Mouse (Mus musculus) lung, embryonic 14.5 days (tissue): ENCODE measurements at regions not wholly inside any gene's neighbourhood (a gene's known extent, or its start where the extent isn't known, plus 50 kb on each side); places are given as distances from the start of the nearest gene placed in this dataset.

Source experiments
- ATAC-seq: fragments of 200-750 bp; cut with Nextera tagmentation; 2 replicates; pipeline ENCODE4 v1.8.0; 2017; ENCODE audit warnings: mild to moderate bottlenecking, moderate TSS enrichment, moderate library complexity; ENCODE audit not compliant: insufficient read depth
- DNase-seq: peaks from one replicate; pipeline ENCODE4 v3.0.0-alpha.2; 2015
- H3K27ac ChIP-seq: fragments of 300-500 bp; sonication (generic); 2 replicates; pipeline ENCODE4 v1.5.1; 2014; ENCODE audit warnings: low read depth, mild to moderate bottlenecking, moderate library complexity
- H3K27me3 ChIP-seq: fragments of 300-500 bp; sonication (generic); 2 replicates; pipeline ENCODE4 v1.6.1; 2014; ENCODE audit warnings: low read length, control low read depth; ENCODE audit not compliant: insufficient read depth
- H3K36me3 ChIP-seq: fragments of 300-500 bp; sonication (generic); 2 replicates; pipeline ENCODE4 v1.6.1; 2014; ENCODE audit warnings: control low read depth; ENCODE audit not compliant: insufficient read depth
- H3K4me1 ChIP-seq: fragments of 300-500 bp; sonication (generic); 2 replicates; pipeline ENCODE4 v1.6.1; 2014; ENCODE audit warnings: antibody characterized with exemption, control low read depth; ENCODE audit not compliant: insufficient read depth
- H3K4me2 ChIP-seq: fragments of 300-500 bp; sonication (generic); 2 replicates; pipeline ENCODE4 v1.6.1; 2014; ENCODE audit warnings: mild to moderate bottlenecking
- H3K4me3 ChIP-seq: fragments of 300-500 bp; sonication (generic); 2 replicates; pipeline ENCODE4 v1.5.1; 2014; ENCODE audit warnings: low read depth, low read length
- H3K9ac ChIP-seq: fragments of 300-500 bp; sonication (generic); 2 replicates; pipeline ENCODE4 v1.6.1; 2014
- H3K9me3 ChIP-seq: fragments of 300-500 bp; sonication (generic); 2 replicates; pipeline ENCODE4 v1.6.1; 2016; ENCODE audit warnings: low read depth, low read length, control low read depth
- CTCF ChIP-seq: IDR thresholded peaks from 2 replicates; pipeline ENCODE4 v1.5.1; 2016; ENCODE audit warnings: antibody characterized with exemption, low read depth
- WGBS: fragments of 180-500 bp; shearing (Covaris S2); extraction: QIAGEN DNeasy Blood & Tissue Kit; methylation state at CpG from one replicate; pipeline ENCODE4 v1.1.7; 2014; 5-methylcytosine and 5-hydroxymethylcytosine counted together

GRCm38 (mm10) chr16:93207675-93208074 is 381.7 kb upstream of the Runx1 start:
- TF ChIP-seq CTCF = no peak
- 80% methylated on average over 3 of the region's 3 CpGs for WGBS
- H3K27me3 ChIP-seq = no peaks in the 10 kb centered on the region
- no peak for ATAC-seq
- no peaks in the 10 kb centered on the region for H3K4me1 ChIP-seq
- no peak overlapping the region for H3K4me2 ChIP-seq
- H3K27ac ChIP-seq = no peak overlapping the region
- no peak overlapping the region for H3K4me3 ChIP-seq
- no peaks in the 10 kb centered on the region for H3K36me3 ChIP-seq
- H3K9ac ChIP-seq = no peak overlapping the region
- no peaks in the 10 kb centered on the region for H3K9me3 ChIP-seq
- no peak for DNase-seq

DNA sequence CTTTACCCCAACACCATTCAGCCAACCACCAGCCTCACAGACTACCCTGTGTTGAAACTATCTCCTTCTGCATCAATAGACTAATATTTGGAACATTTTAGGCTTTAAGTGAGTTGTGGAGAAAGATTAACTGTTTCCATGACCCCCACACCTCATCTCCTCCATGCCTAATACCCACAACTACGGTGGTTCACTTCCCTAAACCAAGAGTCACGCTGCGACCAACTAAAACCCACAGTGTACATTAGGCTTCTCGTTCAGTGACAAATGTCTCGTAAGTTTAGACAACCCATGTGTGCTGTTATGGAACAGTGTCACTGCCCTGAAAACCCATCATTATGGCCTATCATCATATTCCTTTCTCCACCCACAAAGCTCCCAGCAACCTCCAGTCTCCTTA is 381.3 kb upstream of the Runx1 start:
- H3K27ac ChIP-seq = no peak overlapping the region
- no peak for TF ChIP-seq CTCF
- WGBS = 83% methylated on average over 5 of the region's 5 CpGs
- no peaks in the 10 kb centered on the region for H3K36me3 ChIP-seq
- DNase-seq = no peak
- no peak overlapping the region for H3K4me2 ChIP-seq
- H3K4me1 ChIP-seq = no peaks in the 10 kb centered on the region
- H3K9ac ChIP-seq = no peak overlapping the region
- ATAC-seq = no peak
- H3K27me3 ChIP-seq = no peaks in the 10 kb centered on the region
- no peak overlapping the region for H3K4me3 ChIP-seq
- no peaks in the 10 kb centered on the region for H3K9me3 ChIP-seq

DNA sequence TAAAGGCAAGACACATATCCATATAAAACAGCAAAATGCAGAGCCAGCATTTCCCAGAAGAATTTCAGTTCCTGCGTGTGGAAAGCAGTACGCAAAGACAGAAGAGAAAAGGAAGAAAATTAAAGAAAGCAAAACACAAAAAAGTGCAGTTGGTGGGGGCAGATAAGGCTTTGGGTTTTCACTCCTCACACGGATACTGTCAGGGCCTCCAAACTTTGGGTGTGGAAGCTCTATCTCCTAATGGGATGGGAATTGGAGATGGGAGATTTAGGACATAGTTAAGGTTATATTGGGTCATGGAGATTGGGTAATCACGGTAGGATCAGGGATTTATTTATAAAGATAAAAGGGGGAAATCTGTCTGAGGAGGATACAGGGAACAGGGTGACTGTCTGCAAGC is 380.4 kb upstream of the Runx1 start:
- DNase-seq (no peak), ATAC-seq (no peak)
- H3K9ac ChIP-seq = no peak overlapping the region
- H3K4me2 ChIP-seq = no peak overlapping the region
- no peaks in the 10 kb centered on the region for H3K9me3 ChIP-seq
- H3K4me1 ChIP-seq = no peaks in the 10 kb centered on the region
- H3K36me3 ChIP-seq = no peaks in the 10 kb centered on the region
- TF ChIP-seq CTCF = no peak
- no peak overlapping the region for H3K4me3 ChIP-seq
- no peaks in the 10 kb centered on the region for H3K27me3 ChIP-seq
- 75% methylated on average over 4 of the region's 4 CpGs for WGBS
- H3K27ac ChIP-seq = no peak overlapping the region

DNA sequence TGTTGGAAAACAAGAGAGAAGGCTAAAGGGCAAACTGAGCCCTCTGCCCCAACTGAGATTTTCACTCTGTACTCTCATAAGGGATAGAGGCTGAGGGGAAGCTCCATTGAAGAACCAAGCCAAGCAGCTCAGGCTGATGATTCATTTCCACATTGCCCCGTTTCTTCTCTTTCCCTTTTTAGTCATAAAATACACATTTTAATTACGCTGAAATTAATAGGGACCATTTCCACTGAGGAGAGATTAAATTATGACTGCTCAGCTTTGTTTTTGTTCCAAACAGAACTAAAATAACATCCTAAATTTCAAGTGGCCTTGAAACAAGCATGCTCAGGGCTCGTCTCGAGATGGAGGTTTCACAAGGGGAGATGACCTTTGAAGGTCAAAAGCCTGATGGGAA is 378.7 kb upstream of the Runx1 start:
- Histone ChIP-seq H3K9ac (no peak overlapping the region), H3K4me3 (no peak overlapping the region), H3K27ac (no peak overlapping the region), H3K4me1 (no peaks in the 10 kb centered on the region), H3K27me3 (no peaks in the 10 kb centered on the region), H3K36me3 (no peaks in the 10 kb centered on the region), H3K9me3 (no peaks in the 10 kb centered on the region), H3K4me2 (no peak overlapping the region)
- 61% methylated on average over 4 of the region's 4 CpGs for WGBS
- TF ChIP-seq CTCF = no peak
- DNase-seq = no peak
- no peak for ATAC-seq

DNA sequence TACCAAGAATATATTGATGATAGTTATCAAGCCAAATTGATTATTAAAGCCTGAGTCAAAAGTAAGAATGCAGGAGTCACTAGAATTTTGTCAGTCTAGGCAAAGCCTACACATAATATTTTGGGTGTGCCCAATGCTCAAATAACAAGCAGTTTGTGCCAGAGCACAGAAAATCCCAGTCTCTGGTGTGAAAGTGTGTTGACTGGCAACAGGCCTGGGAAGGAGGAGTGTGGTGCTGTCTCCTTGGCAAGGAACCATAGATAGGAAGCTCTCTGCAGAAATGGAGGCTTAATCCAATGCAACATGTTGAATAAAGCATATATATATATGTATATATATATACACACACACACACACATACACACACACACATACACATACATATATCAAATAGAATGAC is 376.6 kb upstream of the Runx1 start:
- Histone ChIP-seq H3K4me3 (no peak overlapping the region), H3K27ac (no peak overlapping the region), H3K36me3 (no peaks in the 10 kb centered on the region), H3K9ac (no peak overlapping the region), H3K9me3 (no peaks in the 10 kb centered on the region), H3K4me1 (no peaks in the 10 kb centered on the region), H3K27me3 (no peaks in the 10 kb centered on the region), H3K4me2 (no peak overlapping the region)
- no peak for TF ChIP-seq CTCF
- no peak for ATAC-seq
- DNase-seq = no peak

GRCm38 (mm10) chr16:93197300-93197699 is 371.4 kb upstream of the Runx1 start:
- no peaks in the 10 kb centered on the region for H3K9me3 ChIP-seq
- no peaks in the 10 kb centered on the region for H3K36me3 ChIP-seq
- H3K4me3 ChIP-seq = no peak overlapping the region
- H3K27me3 ChIP-seq = no peaks in the 10 kb centered on the region
- no peak overlapping the region for H3K27ac ChIP-seq
- no peak for TF ChIP-seq CTCF
- no peak for DNase-seq
- no peaks in the 10 kb centered on the region for H3K4me1 ChIP-seq
- ATAC-seq = peak; percentile 31; the same call in 1 of the 2 replicates
- 75% methylated on average over 8 of the region's 8 CpGs for WGBS
- H3K9ac ChIP-seq = no peak overlapping the region
- no peak overlapping the region for H3K4me2 ChIP-seq

GRCm38 (mm10) chr16:93193921-93194481 is 368.1 kb upstream of the Runx1 start:
- Histone ChIP-seq H3K4me2 (no peak overlapping the region), H3K4me1 (no peaks in the 10 kb centered on the region), H3K4me3 (no peak overlapping the region), H3K9me3 (no peaks in the 10 kb centered on the region), H3K36me3 (no peaks in the 10 kb centered on the region), H3K27me3 (no peaks in the 10 kb centered on the region), H3K27ac (no peak overlapping the region), H3K9ac (no peak overlapping the region)
- no peak for ATAC-seq
- DNase-seq = no peak
- 61% methylated on average over 7 of the region's 7 CpGs for WGBS
- no peak for TF ChIP-seq CTCF

- DNase-seq (no peak), ATAC-seq (no peak)
- Histone ChIP-seq H3K4me2 (no peak overlapping the region), H3K27ac (no peak overlapping the region), H3K36me3 (no peaks in the 10 kb centered on the region), H3K4me1 (no peaks in the 10 kb centered on the region), H3K4me3 (no peak overlapping the region), H3K27me3 (no peaks in the 10 kb centered on the region), H3K9ac (no peak overlapping the region), H3K9me3 (no peaks in the 10 kb centered on the region)
- no peak for TF ChIP-seq CTCF
- WGBS = 75% methylated on average over 6 of the region's 6 CpGs
Measured at GRCm38 (mm10) chr16:93193263-93193662, 367.3 kb upstream of the Runx1 start.
